Mouse (Mus musculus): Measurements from ENCODE around the gene Ssbp2.

Gene Ssbp2

DNA sequence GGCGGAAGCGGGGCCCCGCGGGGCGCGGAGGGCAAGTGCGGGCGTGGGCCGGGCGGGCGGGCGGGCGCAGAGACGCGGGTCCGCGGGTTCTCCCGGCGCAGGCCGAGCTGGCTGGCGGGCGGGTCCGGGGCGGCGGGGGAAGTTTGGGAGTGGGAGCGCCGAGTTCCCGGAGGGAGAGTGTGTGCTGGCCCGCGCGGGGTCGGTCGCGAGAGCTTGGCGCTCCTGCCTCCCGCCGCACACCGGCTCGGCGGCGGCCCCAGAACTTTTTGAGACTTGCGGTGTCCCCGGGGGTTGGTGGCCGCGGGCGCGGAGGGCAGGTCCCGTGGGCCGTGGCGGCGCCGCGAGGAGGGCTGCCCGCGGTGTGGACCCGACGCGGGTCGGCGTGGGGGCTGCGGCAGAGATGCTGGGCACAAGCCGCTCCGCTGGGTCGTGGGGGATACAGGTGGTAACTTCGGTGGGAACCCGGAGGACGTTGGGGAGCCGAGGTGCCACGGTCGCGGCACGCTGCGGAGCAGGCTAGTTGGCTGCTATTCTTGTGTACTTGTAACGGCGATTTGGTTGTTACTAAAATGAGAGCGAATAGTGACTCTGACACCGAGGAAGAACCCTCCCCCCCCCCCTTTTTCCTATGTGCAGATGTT is 1.7 kb downstream of the Ssbp2 start:
- peak; percentile 62 for DNase-seq (ENCODE audit: low spot score)

DNA sequence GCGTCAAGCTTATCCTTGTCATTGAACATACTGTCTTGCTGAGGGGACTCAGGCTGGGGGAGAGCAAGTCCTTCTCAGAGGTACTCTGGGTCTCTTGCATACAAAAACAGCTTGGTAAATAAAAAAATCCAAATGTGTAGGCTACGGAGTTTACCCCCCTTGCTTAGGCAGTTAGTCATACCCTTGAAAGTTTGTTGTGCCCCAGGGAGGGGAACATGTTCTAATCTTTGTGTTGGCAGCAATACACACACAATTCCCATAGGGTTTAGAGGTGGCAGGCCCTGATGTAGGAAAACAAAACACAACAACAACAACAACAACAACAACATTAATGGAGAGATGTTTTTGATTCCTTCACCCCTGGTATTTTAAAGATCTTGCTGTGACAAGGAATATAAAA is 2.3 kb downstream of the Ssbp2 start:
- DNase-seq (ENCODE audit: low spot score), result peak; percentile 24

DNA sequence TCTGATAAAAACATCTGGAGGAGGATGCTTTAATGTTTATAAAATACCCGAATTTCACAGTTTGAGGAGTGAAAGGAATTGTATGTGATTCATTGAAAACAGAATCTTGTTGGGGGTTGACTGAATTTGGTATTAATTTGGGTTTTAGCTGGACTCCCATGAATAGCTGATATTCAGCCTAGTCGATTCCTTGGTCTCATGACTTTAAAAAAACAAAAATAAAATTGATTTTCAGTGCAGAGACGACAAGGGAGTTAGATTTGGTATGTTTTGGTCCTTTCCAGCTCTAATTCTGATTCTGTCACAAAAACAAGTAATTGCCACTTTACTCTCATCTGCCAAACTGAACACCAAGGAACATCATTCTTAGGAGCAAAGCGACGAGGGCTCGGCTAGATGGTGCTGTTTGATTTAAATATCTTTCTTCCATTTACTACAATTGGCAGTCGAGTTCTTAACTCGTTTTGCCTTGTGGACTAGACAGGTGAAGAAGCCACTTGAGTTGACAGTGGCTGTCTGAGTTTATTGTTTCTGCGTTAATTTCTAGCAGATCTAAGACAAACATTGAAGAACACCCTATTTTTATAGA is 2.9 kb downstream of the Ssbp2 start:
- peak; percentile 31 for DNase-seq (ENCODE audit: low spot score)

DNA sequence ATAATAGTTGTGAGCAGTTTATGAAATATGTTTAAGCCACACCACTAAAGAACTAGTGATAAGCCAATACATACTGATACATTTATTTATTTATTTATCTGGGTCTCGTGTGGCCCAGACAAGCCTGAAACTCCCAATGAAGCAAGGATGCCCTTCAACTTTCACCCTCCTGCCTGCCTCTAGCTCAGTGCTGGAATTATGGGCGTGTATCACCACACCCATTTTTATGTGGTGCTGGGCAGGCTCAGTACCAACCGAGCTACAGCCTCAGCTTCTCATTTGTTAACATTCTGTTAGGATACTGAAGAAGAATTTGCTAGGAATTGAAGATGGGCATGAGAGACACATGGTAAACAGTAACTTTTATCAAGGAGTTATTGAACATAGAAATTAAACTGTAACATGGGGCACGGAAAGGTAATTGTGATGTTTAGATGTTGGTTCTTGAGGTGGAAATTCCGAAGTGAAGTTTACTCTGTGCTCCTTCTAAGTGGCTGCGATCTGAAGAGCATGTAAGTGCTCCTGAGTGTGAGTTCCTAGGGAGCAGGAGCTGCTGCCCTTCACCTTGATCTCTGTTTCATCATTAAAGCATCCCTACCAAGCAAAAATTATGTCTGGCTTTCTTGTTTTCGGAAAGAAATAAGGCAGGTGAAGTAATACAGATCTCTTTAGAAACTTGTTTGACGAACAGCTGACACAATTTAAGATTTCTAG is 5.1 kb downstream of the Ssbp2 start:
- DNase-seq (ENCODE audit: low spot score), result no peak

DNA sequence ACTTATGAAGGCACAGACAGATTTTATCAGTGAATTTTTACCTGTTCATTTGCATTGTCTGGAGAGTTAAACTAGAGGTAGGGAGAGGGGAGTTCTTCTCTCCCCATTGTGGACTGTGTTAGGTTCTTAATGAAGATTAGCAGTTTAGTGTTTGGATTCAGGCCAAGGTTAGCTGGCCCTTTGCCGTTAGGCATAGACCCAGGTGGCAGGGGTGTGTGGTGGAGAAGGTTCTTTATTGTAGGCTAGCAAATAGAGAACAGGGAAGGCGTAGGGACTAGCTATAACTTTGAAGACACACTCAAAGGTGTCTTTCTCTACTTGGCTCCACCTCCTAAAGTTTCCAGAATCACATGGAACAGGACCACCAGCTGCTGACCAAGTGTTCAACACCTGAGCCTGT is 11.5 kb downstream of the Ssbp2 start:
- no peak for DNase-seq (ENCODE audit: low spot score)

DNA sequence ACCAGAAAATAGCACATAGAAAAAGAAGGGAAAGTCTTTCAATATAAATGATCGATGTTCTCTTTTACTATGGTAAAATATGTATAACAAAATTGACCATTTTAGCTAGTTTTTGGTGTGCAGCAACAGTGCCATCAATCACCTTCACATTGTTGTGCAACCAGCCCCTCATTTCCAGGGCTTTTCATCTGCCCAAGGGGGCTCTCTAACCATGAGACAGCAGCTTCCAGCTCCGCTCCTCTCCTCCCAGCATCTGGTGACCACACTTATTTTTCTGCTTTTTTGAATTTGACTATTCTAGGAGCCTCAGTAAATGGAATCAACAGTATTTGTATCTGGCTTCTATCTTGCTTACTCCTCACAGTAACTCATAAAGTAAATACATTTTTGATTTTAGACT is 11.9 kb downstream of the Ssbp2 start:
- no peak for DNase-seq (ENCODE audit: low spot score)

DNA sequence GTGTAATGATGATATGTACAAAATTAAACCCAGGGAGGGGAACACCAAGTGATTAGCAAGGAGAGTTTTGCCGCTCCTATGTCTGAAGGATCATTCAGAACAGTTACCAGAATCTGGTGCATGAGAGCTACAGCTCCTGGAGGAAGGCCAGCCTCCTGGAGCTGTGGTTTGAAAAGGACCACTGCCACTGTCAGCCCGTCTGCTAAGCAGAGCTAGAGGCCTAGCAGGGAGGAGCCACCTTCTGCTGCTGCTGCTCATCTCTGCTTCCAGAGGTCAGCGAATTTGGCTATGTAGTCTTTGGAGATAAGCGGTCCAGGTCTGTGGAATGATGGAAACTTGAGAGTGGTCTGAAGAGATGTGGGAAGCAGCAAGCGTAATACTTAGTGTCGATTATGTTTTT is 13.4 kb downstream of the Ssbp2 start:
- no peak for DNase-seq (ENCODE audit: low spot score)

DNA sequence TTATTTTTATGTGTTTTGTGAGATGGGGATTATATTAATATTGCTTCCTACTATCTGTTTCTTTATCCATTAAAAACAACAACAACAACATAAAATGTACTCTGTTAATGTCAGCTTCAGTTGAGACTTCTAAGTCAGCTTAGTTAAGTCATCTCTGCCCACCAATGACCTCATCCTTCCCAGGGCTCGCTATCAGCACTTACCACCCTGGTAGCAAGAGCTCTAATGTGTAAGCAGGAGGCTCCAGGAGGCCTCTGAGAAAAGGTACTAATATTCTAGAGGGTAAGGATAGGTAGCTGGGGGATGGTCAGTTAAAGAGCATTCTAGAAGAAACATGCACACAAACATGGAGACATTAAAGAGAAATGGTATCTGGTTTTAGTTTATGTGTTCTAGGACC is 13.9 kb downstream of the Ssbp2 start:
- DNase-seq (ENCODE audit: low spot score), result no peak

DNA sequence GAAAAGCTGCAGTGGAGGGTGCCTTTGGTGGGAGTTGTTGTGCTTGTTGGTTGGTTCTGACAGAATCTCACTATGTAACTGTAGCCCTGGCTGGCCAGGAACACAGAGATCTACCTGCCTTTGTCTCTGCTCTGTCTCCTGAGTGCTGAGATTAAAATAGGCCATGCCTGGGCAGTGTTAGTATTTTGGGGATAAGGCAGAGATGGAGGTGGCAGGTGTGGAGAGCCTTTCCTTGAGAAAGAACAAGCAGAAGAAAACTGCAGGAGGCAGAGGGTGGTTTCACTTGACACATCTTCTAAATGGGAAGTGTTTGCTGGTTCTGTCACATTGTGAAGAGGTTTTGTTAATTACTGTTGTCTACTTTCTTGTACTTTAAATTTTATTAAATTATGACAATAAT is 15.8 kb downstream of the Ssbp2 start:
- no peak for DNase-seq (ENCODE audit: low spot score)

DNA sequence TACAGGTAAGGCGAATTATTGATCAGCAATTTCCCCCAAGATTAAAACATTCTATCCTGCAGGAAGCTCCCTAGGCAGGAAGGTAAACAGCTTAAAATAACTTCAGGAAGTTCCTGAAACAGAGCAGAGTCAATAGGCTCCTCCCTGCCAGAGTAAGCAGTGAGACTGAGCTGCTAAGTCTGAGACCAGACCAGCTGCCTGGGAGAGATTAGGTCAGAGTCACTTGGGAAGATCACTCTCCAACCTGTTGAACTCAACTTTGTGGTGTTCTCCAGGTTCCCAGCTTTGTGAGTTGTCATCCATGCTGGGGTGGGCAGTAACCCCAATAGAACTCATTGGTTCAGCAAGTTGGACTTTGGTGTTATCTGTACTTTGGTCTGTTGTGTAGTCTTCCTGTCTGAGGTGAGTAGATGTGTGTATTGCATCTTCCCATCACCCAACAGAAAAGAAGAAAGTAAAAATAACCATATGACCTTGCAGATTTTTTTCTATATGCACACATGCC is 16.6 kb downstream of the Ssbp2 start:
- no peak for DNase-seq (ENCODE audit: low spot score)

DNA sequence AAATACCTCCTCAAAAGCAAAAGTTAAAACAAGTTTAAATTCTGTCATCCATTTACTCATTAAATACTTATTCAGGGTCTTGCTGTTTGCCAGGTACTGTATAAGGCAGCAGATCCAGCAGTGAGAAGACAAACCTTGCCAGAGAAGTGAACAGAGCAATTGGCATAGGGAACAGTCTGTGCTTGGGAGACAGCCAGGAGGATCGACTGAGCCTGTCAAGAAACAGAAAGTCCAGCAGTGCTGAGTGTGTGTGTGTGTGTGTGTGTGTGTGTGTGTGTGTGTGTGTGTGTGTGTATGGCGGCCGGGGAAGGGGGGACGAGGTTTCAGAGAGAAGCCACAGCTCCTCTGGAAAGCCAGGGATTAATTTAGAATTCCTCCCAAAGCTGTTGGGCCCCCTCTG is 17.9 kb downstream of the Ssbp2 start:
- no peak for DNase-seq (ENCODE audit: low spot score)

DNA sequence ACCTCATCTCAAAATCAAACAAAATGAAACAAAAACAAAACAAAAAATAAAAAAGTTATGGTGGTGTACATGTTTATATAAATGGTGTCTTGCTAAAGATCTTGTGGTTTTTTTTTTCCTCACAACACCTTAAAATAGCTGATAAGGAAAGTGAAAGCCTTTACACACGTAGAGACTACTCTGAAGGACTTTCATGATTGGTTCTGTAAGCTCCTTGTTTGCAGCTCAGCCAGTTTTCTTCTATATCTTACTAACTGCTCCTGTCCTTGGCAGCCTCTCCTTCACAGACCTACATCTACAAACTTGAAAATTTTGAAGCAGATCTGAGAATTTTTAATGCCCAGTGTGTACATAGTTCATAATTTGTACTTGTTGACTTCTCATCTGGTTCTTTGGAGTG is 24.2 kb downstream of the Ssbp2 start:
- DNase-seq (ENCODE audit: low spot score), result no peak

DNA sequence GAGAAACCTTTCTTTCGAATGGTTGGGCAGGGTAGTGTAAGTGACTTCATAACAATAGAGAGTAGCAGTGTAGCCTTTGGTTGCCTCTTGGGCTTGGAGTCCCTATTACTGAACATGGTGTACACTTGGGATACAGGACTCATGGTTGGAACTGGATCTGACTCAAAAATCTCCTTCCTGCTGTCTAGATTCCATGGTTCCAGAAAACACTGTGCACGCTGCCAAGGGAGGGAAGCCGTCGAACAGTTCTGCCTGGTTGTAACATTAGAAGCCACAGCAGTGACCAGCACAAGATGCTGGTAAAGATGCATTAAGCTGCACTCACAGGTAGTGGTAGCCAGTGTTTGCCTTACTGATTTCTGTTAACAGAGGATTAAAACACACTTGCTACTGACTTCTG is 32.0 kb downstream of the Ssbp2 start:
- no peak for DNase-seq (ENCODE audit: low spot score)

DNA sequence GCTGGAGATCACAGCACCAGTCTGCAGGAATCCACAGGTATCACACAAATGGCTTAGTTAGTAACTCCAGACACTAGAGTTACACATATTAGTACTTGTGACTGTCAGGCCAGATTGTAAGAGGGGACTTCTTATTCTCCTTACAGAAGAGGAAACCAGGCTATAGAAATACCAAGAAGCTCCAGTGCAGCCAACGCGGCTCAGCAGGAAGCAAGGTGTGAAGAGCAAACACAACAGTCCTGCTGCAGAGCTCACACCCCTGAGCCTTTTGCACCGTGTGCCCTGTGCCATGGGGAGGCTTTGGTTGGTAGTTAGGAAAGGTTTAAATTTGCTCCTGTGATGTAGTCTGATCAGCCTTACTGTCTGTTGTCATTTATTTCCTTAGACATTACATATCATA is 37.0 kb downstream of the Ssbp2 start:
- DNase-seq (ENCODE audit: low spot score), result peak; percentile 2

DNA sequence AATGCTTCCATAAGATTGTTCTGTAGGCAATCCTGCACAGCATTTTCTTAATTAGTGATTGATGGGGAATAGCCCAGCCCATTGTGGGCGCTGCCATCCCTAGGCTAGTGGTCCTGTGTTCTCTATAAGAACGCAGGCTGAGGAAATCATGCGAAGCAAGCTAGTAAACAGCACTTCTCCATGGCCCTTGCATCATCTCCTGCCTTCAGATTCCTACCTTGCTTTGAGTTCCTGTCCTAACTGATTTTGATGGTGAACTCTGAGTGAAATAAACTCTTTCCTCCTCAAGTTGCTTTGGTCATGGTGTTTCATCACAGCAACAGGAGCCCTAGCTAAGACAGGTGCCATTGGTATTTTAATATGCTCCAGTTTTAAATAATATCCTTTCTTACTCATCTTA is 41.7 kb downstream of the Ssbp2 start:
- peak; percentile 1 for DNase-seq (ENCODE audit: low spot score)

DNA sequence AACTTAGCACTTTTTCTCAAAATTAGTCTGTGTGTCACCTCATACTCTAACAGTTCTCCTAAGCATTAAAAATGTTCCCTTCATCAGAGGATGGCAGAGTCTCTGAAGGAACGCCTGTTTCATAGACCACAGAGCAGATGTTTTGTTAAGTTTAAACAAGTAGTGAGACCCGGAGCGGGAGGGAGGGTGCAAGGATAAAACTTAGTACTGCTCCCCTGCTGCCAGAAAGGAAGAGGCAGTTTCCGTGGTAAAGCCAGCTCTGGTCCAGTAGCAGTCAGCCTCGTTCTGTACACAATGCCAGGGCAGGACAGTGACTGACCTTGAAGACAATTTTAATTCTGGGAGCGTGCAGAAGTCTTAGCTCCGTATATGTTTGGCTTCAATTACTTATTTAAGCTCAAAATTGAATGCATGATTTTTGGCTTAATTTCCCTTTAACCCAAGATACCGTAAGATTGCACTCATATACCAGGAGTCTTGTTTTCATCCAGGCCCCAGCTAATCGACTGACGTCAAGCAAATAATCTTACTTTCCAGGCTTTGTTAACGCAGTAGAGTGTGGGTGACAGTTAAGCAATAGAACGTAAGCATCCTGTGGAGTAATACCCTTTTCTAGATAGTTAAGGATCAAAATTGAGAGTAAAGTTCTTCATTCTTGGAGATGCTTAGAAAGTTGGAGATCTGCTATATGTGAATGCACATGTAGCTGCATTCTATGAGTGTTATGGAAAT is 42.7 kb downstream of the Ssbp2 start:
- peak; percentile 4 for DNase-seq (ENCODE audit: low spot score)

DNA sequence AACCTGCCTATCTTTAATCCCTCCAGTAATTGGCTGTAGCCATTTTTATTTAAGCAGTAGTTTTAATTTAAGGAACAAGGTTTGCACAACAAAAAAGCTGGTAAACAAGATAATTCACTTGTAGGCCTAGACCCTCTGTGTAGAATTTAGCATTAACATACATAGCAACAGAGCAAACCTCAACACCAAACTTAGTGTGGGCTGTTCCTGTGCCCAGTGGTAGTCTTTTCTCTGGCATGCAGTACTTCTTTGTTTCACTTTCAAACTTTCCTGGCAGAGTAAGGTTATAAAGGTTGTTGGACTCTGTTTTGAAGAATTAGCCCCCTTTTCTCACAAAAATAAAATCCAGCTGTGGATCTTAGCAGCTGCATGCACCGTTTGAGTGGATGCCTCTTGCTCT is 48.9 kb downstream of the Ssbp2 start:
- no peak for DNase-seq (ENCODE audit: low spot score)

DNA sequence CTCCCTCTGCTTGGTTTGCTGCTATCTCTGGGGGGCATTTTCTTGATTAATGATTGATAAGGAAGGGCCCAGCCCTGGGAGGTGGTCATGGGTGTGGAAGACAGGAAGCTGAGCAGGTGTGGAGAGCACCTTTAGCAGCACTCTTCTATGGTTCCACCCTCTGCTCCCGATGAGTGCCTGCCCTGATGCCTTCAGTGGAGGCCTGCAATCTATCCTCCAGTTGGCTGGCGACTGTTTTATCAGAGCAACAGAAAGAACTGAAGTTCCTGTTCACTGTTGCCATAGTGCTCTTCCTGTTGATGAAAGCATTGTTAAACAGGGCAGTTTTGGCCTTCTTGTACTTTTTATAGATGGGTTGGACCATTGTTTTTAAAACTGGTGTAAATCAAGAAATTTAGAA is 49.4 kb downstream of the Ssbp2 start:
- no peak for DNase-seq (ENCODE audit: low spot score)

DNA sequence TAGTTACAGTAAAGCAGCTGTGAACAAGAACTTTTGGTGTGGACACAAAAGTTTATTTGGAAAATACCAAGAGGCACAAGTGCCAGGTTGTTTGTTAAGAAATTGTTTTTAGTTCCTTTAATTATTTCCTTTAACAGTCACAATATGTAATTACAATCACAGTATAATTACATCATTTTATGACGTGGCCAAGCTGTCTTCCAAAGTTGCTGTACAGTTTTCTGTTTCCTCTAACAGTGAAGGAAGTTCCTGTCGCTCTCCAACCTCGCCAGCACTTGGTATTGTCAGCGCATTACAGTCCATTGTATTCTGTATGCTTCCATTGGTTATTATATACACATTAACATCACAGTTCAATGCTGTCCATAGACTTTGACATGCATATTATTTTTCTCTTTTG is 54.9 kb downstream of the Ssbp2 start:
- DNase-seq (ENCODE audit: low spot score), result no peak

DNA sequence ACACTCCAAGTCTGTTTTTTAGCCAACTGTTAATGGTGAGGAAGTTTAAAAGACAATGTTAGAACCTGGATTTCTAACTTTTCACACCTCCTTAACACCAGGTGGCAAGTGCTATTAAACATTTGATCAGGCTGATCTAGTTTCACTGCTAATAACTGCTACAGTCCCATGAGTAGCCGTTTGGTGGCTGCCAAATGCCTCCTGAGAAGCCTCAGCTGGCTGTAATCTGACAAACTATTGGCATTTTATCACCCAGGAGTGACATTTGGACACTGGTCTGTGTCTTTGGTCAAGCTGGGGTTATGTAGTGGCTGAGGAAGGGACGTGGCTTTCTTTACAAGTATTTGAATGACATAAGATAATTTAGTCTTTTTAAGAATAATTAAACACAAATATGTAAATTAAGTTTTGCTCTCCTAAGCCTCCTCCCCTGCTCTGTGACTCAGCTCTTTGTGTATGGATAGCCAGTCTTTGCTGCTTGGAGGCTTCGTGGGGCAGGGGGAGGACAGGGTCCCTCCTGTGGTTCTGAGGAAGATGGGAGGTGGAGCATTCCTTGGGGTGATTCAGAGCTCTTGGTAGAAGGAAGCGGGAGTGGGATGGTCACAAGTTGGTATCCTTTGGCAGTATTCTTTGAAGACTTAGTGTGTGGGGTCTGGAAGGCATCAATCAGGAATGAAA is 60.1 kb downstream of the Ssbp2 start:
- DNase-seq (ENCODE audit: low spot score), result no peak

DNA sequence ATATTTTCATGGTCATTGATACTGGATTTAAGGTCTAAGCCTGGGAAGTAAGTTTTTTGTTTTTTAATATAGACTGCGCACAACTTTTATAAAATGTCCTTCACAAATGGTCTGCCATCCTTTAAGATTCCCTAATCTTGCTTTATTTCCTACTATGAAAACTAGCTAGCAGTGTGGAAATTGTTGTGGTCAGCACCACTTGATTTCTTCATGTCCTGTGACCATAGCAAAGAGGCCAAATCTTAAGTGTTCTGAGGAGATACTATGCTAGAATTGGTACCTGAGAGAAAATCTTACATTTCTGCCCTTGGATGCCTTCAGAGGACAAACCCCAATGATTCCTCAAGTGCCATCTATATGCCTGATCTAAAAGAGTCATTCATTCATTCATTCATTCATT is 60.9 kb downstream of the Ssbp2 start:
- DNase-seq (ENCODE audit: low spot score), result no peak

DNA sequence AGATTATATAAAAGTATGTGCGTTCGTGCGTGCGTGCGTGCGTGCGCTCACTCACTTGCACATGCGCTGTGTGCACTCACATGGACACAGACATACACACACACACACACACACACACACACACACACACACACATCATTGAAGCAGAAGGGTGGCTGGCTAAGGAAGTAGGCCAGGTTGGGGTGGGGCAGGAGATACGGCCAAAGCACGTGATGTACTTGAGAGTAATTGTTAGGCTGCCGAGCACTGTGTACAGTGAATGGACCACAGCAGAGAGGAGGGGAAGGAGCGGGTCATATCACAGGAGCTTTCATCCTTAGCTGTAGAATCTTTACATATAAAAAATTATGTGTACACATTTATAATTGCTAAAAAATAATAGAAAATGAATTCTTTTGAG is 66.0 kb downstream of the Ssbp2 start:
- no peak for DNase-seq (ENCODE audit: low spot score)
